Mouse (Mus musculus) neural tube, embryonic 11.5 days (tissue): Measurements from ENCODE around the gene Os9. TPM values are rescaled to one million over a fixed set of nuclear protein-coding genes. Genes with fewer than 3 reads are reported as not detected.

Experiments used
- ATAC-seq: fragments of 200-750 bp; cut with Nextera tagmentation; 2 replicates; pipeline ENCODE4 v1.8.0; 2017; ENCODE audit warnings: moderate number of reproducible peaks, mild to moderate bottlenecking, moderate TSS enrichment, moderate library complexity; ENCODE audit not compliant: insufficient read depth, low FRiP score, low TSS enrichment
- DNase-seq: peaks from one replicate; pipeline ENCODE4 v3.0.0-alpha.2; 2015; ENCODE audit warnings: low spot score
- H3K27ac ChIP-seq: fragments of 300-500 bp; sonication (generic); 2 replicates; pipeline ENCODE4 v1.5.1; 2014; ENCODE audit warnings: low read depth, mild to moderate bottlenecking, low read length
- H3K27me3 ChIP-seq: fragments of 300-500 bp; sonication (generic); 2 replicates; pipeline ENCODE4 v1.6.1; 2014; ENCODE audit warnings: mild to moderate bottlenecking, low read length, mixed read lengths; ENCODE audit not compliant: control insufficient read depth, insufficient read depth
- H3K36me3 ChIP-seq: fragments of 300-500 bp; sonication (generic); 2 replicates; pipeline ENCODE4 v1.6.1; 2014; ENCODE audit warnings: mild to moderate bottlenecking, low read length, moderate library complexity, mixed read lengths; ENCODE audit not compliant: control insufficient read depth, insufficient read depth
- H3K4me1 ChIP-seq: fragments of 300-500 bp; sonication (generic); 2 replicates; pipeline ENCODE4 v1.6.1; 2014; ENCODE audit warnings: low read length, mixed read lengths; ENCODE audit not compliant: control insufficient read depth, insufficient read depth
- H3K4me2 ChIP-seq: fragments of 300-500 bp; sonication (generic); 2 replicates; pipeline ENCODE4 v1.6.1; 2014; ENCODE audit warnings: low read depth, mild to moderate bottlenecking, moderate library complexity
- H3K4me3 ChIP-seq: fragments of 300-500 bp; sonication (generic); 2 replicates; pipeline ENCODE4 v1.5.1; 2014; ENCODE audit warnings: low read depth, low read length
- H3K9ac ChIP-seq: fragments of 300-500 bp; sonication (generic); 2 replicates; pipeline ENCODE4 v1.6.1; 2014; ENCODE audit warnings: mild to moderate bottlenecking, low read length
- H3K9me3 ChIP-seq: fragments of 300-500 bp; sonication (generic); 2 replicates; pipeline ENCODE4 v1.6.1; 2016; ENCODE audit warnings: low read length; ENCODE audit not compliant: control insufficient read depth
- WGBS: fragments of 180-500 bp; shearing (Covaris S2); extraction: QIAGEN DNeasy Blood & Tissue Kit; methylation state at CpG from one replicate; pipeline ENCODE4 v1.1.7; 2014; 5-methylcytosine and 5-hydroxymethylcytosine counted together
- polyA plus RNA-seq: library from polyadenylated mRNA; unstranded; fragments of >200 nt; fragmentation: Nextera tagmentation; extraction: Ambion mirVana; gene quantifications from 2 replicates; pipeline ENCODE4 v1.2.1, GENCODE M21; 2014

The Os9 gene
- polyA plus RNA-seq, 1 experiment from 2014 or later: 68.9 TPM

GRCm38 (mm10) chr10:127056490-127056889, 64.4 kb downstream of the Os9 start:
- H3K27me3 ChIP-seq: peaks cover 7% of the 10 kb centered on the region
- H3K4me3 ChIP-seq: no peak overlapping the region
- DNase-seq: no peak
- H3K27ac ChIP-seq: no peak overlapping the region
- H3K4me2 ChIP-seq: no peak overlapping the region
- no peak overlapping the region for H3K9ac ChIP-seq
- 0 out of 2 replicates have a peak, but pooled peaks cover 2% of the 10 kb centered on the region for H3K36me3 ChIP-seq
- peaks cover 10% of the 10 kb centered on the region for H3K4me1 ChIP-seq
- ATAC-seq: no peak
- 87% methylated on average over 19 of the region's 20 CpGs for WGBS
- no peaks in the 10 kb centered on the region for H3K9me3 ChIP-seq

DNA sequence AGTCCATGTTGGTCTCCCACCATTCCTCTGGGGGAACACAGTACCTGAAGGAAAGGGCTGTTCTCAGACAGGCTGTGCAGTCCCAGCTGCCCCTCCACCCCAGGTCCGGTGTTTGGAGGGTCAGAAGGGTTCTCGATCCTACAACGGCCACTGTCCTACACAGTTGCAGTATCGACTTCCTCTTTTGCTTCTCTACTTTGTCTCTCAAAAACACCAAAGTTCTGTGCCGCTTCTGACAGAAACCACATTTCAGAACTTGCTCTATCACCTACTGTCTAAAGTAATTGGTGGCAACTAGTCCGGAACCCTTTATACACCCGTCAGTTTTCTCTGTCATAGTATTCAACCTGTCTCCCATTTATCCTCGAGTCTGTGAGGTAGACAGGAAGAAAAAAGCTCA, 65.5 kb downstream of the Os9 start:
- Histone ChIP-seq H3K27me3 (peaks cover 10% of the 10 kb centered on the region), H3K9me3 (no peaks in the 10 kb centered on the region), H3K4me1 (peaks cover 6% of the 10 kb centered on the region), H3K9ac (no peak overlapping the region), H3K27ac (no peak overlapping the region), H3K4me3 (no peak overlapping the region), H3K36me3 (0 out of 2 replicates have a peak, but pooled peaks cover 2% of the 10 kb centered on the region), H3K4me2 (no peak overlapping the region)
- DNase-seq: no peak
- no peak for ATAC-seq
- WGBS: 92% methylated on average over 8 of the region's 8 CpGs

GRCm38 (mm10) chr10:127054646-127055045, 66.3 kb downstream of the Os9 start:
- Histone ChIP-seq H3K4me2 (no peak overlapping the region), H3K27ac (no peak overlapping the region), H3K4me3 (no peak overlapping the region), H3K27me3 (peaks cover 15% of the 10 kb centered on the region), H3K9me3 (no peaks in the 10 kb centered on the region), H3K36me3 (0 out of 2 replicates have a peak, but pooled peaks cover 2% of the 10 kb centered on the region), H3K4me1 (peaks cover 6% of the 10 kb centered on the region), H3K9ac (no peak overlapping the region)
- 66% methylated on average over 4 of the region's 4 CpGs for WGBS
- DNase-seq: no peak
- ATAC-seq: no peak

DNA sequence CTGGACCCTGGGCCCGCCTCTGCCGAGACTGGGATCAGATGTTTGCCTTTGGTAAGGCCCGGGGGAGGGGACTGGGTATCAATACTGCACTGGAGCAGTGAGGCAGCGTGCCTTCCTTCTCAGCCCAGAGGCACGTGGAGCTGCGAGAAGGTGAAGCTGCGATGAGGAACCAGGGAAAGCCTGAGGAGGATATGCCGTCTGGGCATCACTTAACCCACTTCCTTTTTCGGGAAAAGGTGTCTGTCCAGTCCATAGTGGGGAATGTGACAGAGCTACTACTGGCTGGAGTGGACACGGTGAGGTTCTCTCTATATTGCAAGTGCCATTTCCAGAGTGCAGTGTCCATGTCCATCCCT, 70.8 kb downstream of the Os9 start:
- Histone ChIP-seq H3K9ac (no peak overlapping the region), H3K27ac (no peak overlapping the region), H3K4me3 (no peak overlapping the region), H3K27me3 (peaks cover 36% of the 10 kb centered on the region), H3K36me3 (no peaks in the 10 kb centered on the region), H3K9me3 (no peaks in the 10 kb centered on the region), H3K4me2 (no peak overlapping the region), H3K4me1 (no peaks in the 10 kb centered on the region; the same call in 1 of the 2 replicates)
- DNase-seq: no peak
- no peak for ATAC-seq
- 20% methylated on average over 10 of the region's 10 CpGs for WGBS

DNA sequence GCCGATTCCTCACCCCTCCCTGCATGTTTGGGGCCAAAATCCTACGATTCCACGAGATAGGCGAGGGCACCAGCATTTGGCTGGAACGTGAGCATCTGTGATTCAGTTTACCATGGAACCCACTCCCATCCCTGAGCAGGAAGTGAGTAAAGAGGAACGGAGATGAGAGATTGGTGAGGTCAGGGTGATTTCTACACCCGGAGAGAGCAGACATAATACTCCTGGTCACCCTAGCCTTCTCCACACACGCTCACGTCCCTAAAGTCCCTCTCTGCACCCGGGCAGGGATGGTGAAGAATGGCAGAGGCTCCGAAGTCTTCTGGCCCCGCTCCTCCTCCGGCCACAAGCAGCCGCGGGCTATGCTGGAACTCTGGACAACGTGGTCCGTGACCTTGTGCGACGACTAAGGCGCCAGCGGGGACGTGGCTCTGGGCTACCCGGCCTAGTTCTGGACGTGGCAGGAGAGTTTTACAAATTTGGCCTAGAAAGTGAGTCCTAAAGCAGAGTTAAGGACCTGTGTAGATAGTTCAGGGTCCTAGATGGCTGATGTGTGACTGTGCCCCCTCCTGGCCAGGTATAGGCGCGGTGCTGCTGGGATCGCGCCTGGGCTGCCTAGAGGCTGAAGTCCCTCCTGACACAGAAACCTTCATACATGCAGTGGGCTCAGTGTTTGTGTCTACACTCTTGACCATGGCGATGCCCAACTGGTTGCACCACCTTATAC, 71.4 kb downstream of the Os9 start:
- Histone ChIP-seq H3K4me3 (peak overlapping the region; percentile 3; the same call in 1 of the 2 replicates), H3K36me3 (peaks cover 3% of the 10 kb centered on the region), H3K4me1 (no peaks in the 10 kb centered on the region; the same call in 1 of the 2 replicates), H3K4me2 (no peak overlapping the region), H3K27me3 (peaks cover 36% of the 10 kb centered on the region), H3K27ac (no peak overlapping the region), H3K9me3 (no peaks in the 10 kb centered on the region), H3K9ac (no peak overlapping the region)
- DNase-seq (no peak), ATAC-seq (no peak)
- WGBS: 2% methylated on average over 29 of the region's 29 CpGs

DNA sequence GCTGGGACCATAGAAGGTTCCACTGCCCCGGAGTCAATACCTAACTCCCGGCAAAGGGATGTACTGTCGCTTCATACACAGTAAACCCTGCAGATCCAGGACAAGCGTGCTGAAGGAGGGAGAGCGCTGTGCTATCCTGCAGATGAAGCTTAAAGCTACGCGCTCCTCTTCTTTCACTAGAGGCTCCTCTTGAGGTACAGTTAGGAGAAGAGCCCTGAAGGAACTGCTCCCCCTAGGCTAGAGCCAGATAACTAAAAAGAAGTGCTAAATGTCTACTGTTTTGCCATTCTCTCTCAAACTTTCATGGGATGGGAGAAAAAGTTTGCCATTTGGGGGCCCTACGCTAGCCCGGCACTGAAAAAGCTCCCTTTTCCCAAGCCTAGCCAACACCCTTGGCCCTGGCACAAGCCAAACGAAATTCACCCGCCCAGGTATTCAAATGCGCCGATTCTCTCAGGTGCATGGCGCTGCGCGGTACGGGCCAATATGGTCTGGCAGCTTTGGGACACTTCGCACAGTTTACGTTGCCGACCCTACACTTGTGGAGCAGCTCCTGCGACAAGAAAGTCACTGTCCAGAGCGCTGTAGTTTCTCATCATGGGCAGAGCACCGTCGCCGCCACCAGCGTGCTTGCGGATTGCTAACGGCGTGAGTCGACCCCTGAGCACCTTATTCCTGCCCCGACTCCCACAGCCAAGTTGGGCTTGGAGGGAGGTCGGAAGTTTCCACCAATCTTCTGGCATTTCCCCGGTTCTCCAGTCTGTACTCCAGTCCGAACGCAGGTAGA, 72.1 kb downstream of the Os9 start:
- peaks cover 4% of the 10 kb centered on the region for H3K36me3 ChIP-seq
- peaks cover 36% of the 10 kb centered on the region for H3K27me3 ChIP-seq
- H3K9ac ChIP-seq: no peak overlapping the region
- no peaks in the 10 kb centered on the region; the same call in 1 of the 2 replicates for H3K4me1 ChIP-seq
- ATAC-seq (no peak), DNase-seq (no peak)
- no peak overlapping the region for H3K27ac ChIP-seq
- H3K4me3 ChIP-seq: peak overlapping the region; percentile 3; the same call in 1 of the 2 replicates
- no peak overlapping the region for H3K4me2 ChIP-seq
- WGBS: 4% methylated on average over 35 of the region's 35 CpGs
- no peaks in the 10 kb centered on the region for H3K9me3 ChIP-seq

DNA sequence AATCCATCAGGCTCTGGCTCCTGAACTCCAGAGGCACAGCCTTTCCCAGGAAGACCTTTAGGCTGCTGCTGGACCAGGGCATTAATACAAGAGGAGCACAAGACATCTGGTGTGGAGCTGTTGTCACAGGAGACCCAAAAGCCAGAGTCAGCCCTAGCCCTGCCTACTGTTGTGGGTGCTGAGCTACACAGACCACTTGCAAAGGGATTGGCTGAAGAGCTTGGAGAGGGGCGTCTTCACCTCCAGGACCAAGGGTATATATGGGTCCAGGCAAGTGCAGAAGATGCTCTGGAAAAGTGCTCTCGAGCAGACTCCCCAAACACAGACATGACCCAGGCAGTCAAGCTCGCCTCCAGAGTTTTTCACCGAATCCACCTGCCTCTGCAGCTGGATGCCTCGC, 73.0 kb downstream of the Os9 start, which contains the start of gene Cyp27b1:
Gene Cyp27b1 (plus strand): TSS at position 297 of the 400 bp plus-strand sequence.
- H3K36me3 ChIP-seq: peaks cover 4% of the 10 kb centered on the region
- H3K27ac ChIP-seq: no peak within 1 kb of the TSS
- H3K9me3 ChIP-seq: no peaks in the 10 kb centered on the region
- H3K27me3 ChIP-seq: peaks cover 36% of the 10 kb centered on the region
- H3K4me2 ChIP-seq: no peak within 1 kb of the TSS
- ATAC-seq (no peak), DNase-seq (no peak)
- WGBS: 24% methylated on average over 5 of the region's 5 CpGs
- peak within 1 kb of the TSS; percentile 3; the same call in 1 of the 2 replicates for H3K4me3 ChIP-seq
- H3K9ac ChIP-seq: peak within 1 kb of the TSS; percentile 22; the same call in 1 of the 2 replicates
- H3K4me1 ChIP-seq: no peaks in the 10 kb centered on the region; the same call in 1 of the 2 replicates
